Mouse (Mus musculus) embryonic fibroblast, embryonic 13.5 days (primary cell): ENCODE measurements around the gene D11Wsu47e.

Experiments
- CTCF ChIP-seq: IDR thresholded peaks from 2 replicates; pipeline ENCODE4 v1.5.1; 2011; ENCODE audit warnings: mild to moderate bottlenecking, control low read depth, low read length, moderate library complexity, borderline replicate concordance; ENCODE audit not compliant: insufficient read depth
- POLR2A ChIP-seq: IDR thresholded peaks from 2 replicates; pipeline ENCODE4 v1.6.1; 2011; ENCODE audit warnings: low read depth, mild to moderate bottlenecking, control low read depth, low read length, moderate library complexity

- TF ChIP-seq POLR2A (no peak), CTCF (no peak)
Measured at GRCm38 (mm10) chr11:113691851-113692250, 7.6 kb downstream of the D11Wsu47e start.
